Mouse (Mus musculus) R1 (cell line): ENCODE data around the gene Fhit.
A peak's percentile ranks its signal among the peaks of the same experiment; 100 is the strongest.

Source experiments
- DNase-seq: peaks from one replicate; pipeline ENCODE4 v3.0.0-alpha.2; 2018; ENCODE audit warnings: low read depth, low spot score

The Fhit gene

GRCm38 (mm10) chr14:10710796-10711311, 451.0 kb downstream of the Fhit start:
- no peak for DNase-seq

- DNase-seq: no peak
Measured at GRCm38 (mm10) chr14:10701707-10702106, 460.1 kb downstream of the Fhit start.

DNA sequence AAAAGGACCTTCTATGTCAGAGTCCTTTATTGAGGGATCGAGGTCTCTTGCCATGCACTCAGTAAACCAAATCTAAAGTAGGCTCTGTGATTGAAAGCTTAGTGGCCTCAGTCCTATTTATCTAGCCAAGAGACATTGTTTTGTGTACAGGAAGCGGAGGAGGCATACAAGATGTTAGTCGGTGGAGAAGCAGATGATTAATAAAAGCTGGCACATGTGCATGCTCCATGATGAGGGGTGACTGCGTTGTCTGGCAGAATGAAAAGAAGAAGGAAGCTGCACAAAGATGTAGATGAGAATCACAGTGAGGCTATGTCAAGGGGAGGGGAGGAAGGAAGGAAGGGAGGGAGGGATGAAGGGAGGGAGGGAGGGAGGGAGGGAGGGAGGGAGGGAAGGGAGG, 481.8 kb downstream of the Fhit start:
- DNase-seq: no peak

DNA sequence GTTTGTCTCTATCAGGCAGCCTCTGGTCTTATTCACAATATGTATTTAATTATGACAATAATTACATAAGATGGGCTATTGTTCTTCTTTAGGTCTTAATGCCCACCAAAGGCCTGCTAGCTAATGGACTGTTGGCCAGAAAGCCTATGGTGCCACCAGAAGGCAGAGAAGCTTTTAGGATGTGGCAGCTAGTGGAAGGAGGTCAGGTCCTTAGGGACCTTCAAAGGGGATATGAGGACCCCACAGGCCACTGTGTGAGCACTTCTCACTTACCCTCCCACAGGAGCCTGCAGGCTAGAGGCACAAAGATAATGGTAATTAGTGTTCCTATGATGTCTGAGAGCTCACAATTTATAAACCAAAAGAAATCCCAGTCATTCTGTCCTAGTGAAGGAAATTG, 482.2 kb downstream of the Fhit start:
- DNase-seq: no peak

GRCm38 (mm10) chr14:10677627-10678026, 484.2 kb downstream of the Fhit start:
- DNase-seq: no peak

GRCm38 (mm10) chr14:10660247-10660646, 501.6 kb downstream of the Fhit start:
- peak; percentile 26 for DNase-seq

DNA sequence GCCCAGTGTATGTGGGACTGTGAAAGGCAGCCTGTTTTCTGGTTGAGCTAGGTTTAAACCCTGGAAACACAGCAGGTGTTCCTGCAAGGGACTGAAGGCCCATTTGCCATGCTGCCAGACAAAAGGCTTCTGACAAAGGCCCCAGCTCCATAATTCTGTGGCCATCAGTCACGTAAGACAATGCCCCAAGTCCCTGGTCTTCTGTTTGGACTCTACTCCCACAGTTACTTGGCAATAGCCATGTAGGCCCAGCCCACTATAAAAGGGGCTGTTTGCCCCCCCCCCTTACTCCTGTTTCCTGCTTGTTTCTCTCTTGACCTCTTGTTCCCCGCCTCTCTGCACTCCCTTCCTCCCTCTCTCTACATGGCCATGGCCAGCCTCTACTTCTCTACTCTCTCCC, 502.5 kb downstream of the Fhit start:
- no peak for DNase-seq

DNA sequence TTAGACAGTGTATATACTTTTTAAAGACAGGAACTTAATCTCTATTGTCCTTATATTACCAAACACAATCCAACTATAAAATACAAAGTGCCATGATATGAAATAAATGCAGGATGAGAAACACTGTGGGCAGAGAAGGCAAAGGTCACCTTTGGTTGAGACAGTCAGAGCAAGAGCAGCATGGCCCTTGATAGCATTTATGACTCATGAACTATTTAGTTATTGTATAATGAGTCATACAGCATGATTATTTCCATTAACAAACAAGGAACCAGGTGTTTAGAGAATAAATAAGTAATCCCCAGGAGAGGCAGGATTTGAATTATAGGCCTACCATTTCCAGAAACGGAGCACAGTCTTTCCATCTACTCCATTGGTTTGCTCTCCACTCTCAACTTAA, 503.6 kb downstream of the Fhit start:
- no peak for DNase-seq

DNA sequence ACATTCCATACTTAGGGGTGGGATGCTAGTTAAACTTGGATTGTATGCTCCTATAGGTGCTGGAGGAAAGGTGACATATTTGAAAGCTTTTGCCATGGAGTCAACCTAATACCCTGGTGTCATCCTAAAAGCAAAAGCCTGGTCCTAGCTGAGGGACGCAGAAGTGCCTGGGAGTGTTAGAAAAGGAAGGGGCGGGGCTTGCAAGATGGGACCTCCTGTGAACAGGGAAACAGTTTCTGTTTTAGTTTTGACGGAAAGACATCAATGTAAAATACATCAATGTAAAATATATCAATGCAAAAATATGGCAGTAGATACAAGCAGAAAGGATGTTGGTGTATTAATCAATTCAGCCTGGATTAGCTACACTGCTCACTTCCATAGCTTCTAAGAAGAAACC, 504.5 kb downstream of the Fhit start:
- no peak for DNase-seq

DNA sequence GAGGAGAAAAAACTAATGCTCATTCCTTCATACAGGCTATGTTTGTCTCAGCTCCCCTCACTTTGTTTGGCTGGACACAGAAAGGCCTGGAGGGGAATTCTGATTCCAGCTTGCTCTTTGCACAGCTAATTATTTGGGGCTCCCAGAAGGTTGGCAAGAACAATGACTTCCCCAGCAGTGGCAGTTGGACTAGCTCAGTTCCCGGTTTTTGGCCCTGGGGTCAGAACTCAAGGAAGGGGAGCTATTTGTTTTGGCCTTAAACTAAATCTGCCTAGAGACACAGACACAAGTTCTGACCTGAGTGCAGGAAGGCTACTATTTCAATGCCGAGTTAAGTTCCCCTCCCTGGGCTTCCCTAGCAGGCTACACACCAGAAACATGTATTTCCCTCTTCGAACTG, 506.0 kb downstream of the Fhit start:
- DNase-seq: no peak

DNA sequence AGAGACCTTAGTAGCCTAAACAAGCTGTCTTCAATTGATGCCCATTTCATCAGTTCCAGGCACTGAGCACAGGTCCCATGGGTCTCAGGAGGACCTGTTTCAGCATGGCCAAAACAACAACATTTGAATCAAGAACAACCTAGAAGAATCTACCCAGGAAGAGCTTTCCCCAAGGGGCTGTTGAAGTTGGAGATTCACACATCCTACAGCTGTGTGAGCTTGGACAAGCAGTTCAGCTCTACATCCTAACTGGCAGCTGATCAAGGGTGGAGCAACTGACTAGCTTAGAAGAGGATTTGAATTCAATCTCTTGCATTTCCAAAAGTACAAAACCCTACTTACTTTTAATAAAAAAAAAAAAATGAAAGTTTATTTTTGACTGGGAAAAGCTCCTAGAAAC, 514.0 kb downstream of the Fhit start:
- DNase-seq: no peak

DNA sequence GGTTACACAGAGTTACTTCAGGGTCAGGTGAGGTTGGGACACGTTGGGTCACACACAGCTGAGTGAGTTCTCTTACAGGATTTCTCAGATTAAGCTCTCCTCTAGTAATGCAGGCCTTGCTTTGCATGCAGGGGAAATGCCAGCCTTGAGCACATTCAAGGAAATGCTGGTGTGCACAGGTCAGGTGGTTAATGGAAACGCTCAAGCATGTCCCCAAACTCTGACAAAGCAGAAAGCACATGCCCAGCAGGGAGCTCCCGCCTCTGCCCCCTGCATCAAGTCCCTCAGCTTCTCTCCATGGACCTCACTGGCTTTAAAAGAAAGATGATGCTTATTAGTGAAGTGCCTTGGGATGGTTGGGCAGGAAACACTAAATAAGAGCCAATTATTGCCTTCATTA, 530.1 kb downstream of the Fhit start:
- no peak for DNase-seq

DNA sequence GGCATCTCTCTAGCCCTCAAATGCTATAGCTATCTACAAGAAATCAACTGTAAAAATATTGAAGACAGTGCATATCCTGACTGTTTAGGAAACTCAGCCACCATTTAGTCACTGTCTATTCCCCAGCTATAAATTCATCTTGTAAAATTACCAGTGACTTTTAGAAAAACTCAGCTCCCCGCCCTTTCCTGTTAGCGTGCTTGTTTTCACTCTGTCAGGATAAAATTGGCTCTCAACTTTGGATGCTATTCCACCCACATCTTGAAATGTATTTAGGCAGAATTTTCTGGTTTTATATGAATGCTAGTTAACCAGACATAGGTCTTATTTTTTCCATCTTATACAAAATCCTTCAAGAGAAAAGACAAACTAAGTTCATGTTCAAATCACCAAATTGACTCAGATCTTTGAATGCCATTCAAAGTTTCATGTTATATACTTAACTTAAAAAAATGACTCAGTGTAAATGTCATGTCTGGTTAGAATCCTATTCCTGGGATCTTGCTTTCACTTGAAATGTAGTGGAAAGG, 530.9 kb downstream of the Fhit start:
- no peak for DNase-seq

DNA sequence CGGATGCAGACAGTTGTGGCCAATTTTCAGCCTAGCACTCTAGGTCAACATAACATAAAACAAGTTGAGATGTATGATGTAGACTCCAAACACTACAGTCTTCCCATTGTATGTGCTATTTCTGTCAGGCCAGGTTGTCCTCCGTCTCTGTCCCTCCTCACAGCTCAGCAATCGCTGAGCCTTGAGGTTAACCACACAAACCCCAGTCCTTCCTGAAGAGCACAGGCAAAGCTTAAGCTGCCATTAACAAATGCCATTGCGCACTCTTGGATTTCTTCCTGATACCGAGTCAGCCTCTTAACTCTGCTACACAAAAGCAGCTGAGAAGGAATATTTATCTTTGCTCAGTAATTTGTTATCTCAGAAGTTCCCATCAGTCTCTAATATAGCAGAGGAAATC, 568.4 kb downstream of the Fhit start:
- no peak for DNase-seq

GRCm38 (mm10) chr14:10568937-10569552, 592.8 kb downstream of the Fhit start:
- no peak for DNase-seq

GRCm38 (mm10) chr14:10567771-10568170, 594.1 kb downstream of the Fhit start:
- no peak for DNase-seq

DNA sequence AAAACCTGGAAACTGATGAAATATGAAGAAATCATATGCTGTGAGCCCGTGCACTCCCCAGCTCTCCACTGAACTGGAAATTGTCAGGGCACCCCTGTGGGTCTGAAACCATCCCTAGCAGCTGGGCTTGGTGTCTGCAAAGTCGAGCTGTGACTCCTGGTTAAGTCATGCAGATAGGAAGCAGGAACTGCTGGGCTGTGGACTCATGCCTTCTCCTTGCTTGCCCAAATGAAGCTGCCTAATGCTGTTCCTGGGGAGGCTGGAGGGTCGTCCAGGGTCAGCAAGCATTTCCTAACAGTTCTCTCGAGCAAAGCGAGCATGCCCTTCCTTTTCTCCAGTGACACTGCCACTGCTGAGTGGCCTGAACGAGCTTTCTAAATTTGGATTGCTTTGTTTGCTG, 607.1 kb downstream of the Fhit start:
- no peak for DNase-seq

DNA sequence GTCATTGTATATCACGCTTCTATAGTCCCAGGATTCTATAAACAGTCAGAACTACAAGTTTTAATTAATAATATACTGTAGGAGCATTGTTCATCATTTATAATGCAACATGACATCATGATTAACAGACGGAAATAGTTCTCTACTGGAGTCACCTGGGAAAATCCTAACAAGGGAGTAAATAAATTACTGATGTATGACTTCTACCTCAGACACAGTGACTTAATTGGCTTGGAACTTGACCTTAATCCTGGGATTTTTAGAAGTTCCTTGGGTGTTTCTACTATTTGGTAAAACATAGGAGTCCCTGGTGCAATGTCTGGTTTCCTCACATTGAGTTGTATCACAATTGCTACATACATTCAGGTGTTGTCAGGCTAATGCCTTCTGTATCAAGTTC, 613.2 kb downstream of the Fhit start:
- DNase-seq: no peak

- no peak for DNase-seq
Measured at GRCm38 (mm10) chr14:10545916-10546315, 615.9 kb downstream of the Fhit start.

- peak; percentile 7 for DNase-seq
Measured at GRCm38 (mm10) chr14:10534862-10535261, 627.0 kb downstream of the Fhit start.

DNA sequence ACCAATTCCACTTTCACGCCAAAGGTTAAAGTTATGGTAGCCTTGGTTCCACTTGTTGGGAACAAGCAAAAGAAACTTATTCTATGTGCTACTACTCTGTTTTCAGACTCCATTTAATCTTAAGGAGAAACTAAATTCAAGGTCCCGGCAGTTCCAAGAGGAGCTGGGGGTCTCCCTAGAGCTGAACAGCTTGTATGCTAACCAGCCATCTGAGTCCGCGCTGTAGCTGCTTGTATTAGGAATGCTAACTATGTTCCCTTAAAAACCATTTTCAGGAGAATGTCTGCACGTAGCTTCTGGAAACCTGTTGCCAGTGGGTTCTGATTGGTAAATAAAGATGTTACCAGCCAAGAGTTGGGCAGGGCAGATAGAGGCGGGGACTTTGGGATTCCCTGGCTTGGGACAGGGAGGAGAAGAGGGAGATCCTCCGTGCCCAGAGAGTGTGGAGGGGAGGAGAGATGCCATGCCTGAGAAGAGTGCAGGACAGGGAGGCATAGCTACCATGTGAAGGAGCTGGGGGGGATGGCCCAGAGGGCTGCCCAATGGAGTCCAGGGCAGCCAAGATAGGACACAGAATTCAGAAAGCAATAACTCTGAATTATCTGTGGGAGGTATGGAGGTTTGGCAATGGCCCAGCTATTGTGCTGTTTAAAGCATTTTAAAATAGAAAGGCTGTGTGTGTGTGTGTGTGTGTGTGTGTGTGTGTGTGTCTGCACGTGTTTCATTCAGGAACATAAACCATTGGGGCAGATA, 629.9 kb downstream of the Fhit start:
- no peak for DNase-seq

DNA sequence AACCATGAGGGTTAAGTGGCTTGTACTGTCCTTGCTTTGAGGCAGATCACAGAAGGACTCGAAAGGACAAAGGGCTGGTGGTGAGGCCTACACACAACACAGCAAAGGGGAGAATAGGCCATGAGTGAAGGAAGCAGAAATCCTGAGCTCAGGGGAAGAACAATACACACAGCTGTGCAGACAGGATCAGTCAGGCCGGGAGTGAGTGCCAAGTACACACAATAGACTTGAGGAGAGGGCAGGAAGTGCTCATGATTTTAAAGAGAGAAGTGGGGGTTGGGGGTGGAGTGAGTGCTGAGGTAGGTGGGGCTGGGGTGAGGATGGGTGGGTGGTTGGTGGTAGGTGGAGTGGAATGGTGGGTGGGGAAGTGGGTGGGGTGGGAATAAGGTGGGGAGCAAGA, 635.0 kb downstream of the Fhit start:
- DNase-seq: peak; percentile 39

- DNase-seq: no peak
Measured at GRCm38 (mm10) chr14:10525786-10526185, 636.0 kb downstream of the Fhit start.
